Mouse (Mus musculus): ENCODE results near the gene Tom1.

Tom1 gene

DNA sequence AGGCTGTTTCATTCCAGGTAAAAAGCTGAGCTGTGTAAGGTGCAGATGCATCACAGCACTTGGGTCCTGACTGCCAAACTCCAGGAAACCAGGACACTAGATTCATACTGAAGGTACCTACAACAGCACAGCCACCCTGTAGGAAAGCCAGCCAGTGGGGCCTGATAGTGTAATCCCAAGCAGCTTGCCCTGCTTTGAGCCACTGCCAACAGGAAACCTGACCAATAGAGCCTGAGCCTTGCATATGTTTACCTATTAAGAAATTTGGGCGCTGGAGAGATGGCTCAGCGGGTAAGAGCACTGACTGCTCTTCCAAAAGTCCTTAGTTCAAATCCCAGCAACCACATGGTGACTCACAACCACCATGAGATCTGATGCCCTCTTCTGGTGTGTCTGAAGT, 8.7 kb downstream of the Tom1 start:
- DNase-seq (ENCODE audit: low spot score in 2 of 2): no peak

- DNase-seq (ENCODE audit: low spot score in 2 of 2): no peak
Measured at GRCm38 (mm10) chr8:75042974-75043373, 9.5 kb downstream of the Tom1 start.

DNA sequence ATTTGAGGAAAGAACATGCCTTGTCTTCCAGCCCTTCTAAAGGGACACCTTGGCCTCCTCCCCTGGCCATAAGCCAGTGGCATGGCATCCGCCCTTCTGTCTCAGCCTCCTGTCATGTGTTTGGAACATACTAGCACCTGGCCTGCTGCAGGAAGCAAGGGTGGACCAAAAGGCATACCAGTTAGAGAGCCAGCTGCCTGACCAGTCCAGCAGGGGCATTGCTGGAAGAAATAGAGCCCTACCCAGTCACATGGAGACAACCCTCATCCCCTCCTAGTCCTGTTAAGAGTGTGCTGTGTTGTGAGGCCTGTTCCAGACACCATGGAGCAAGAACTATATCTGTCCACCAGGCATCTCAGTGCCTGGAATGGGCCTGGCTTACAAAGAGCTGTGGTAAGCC, 12.8 kb downstream of the Tom1 start:
- DNase-seq (ENCODE audit: low spot score in 2 of 2): no peak

- DNase-seq (ENCODE audit: low spot score in 2 of 2): no peak
Measured at GRCm38 (mm10) chr8:75047784-75048183, 14.3 kb downstream of the Tom1 start.

- no peak for DNase-seq (ENCODE audit: low spot score in 2 of 2)
Measured at GRCm38 (mm10) chr8:75053342-75053741, 19.8 kb downstream of the Tom1 start.

- no peak for DNase-seq (ENCODE audit: low spot score in 2 of 2)
Measured at GRCm38 (mm10) chr8:75055673-75056072, 22.2 kb downstream of the Tom1 start.

DNA sequence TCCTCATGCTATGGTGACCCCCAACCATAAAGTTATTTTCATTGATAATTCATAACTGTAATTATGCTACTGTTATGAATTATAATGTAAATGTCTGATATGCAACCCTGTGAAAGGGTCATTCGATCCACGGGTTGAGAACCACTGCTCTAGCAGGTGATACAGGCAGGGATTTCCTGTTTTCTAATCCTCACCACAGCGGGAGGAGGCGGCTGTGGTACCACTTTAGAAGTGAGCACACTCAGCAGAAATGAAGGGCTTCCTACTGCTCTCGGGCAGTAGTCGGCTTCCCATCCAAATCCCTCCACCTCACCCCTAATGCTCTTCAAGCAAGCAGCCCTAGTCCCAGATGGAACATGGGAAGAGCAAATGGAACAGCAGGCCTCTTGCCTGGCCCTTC, 26.5 kb downstream of the Tom1 start:
- DNase-seq (ENCODE audit: low spot score in 2 of 2): no peak

DNA sequence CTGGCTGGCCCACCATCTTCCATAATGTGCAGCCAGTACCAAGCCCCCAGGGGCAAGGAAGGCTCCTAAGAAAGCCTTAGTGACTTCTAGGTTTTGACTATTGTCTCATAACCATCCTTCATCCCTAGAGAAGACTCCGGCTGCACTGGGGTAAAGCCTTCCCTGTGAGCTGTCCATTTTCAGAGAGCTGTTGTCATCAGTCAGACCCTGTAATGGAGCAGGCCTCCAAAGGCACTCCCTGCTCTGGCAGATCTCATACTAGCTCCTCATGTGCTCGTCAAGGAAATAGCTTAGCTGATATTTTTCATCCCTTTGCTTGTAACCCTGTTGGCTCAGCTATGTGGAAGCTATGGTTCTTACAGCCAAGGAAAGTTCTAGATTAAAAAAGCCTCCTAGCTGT, 27.3 kb downstream of the Tom1 start:
- DNase-seq (ENCODE audit: low spot score in 2 of 2): no peak

DNA sequence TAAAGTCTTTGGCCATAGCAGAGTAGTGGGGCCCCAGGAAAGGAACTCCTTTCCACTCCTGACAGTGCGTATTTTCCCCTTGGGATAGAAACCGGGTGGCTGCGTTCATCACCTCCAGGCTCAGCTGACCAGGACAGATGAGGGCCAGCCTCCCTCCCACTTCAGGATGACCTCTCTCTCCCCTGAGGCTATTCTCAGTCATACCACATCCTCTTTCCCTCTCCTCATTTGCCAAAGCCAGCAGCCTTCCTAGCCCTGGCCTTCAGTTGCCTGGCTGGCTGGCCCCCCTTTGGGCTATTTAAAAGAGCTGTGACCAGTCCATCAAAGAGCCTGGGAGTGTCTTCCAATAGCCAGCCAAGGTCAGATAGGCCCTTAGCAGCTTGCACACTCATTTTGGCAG, 29.8 kb downstream of the Tom1 start:
- no peak for DNase-seq (ENCODE audit: low spot score in 2 of 2)

GRCm38 (mm10) chr8:75064790-75065189, 31.3 kb downstream of the Tom1 start:
- DNase-seq (ENCODE audit: low spot score in 2 of 2): no peak

- DNase-seq (ENCODE audit: low spot score in 2 of 2): no peak
Measured at GRCm38 (mm10) chr8:75067287-75067686, 33.8 kb downstream of the Tom1 start.

- DNase-seq (ENCODE audit: low spot score in 2 of 2): no peak
Measured at GRCm38 (mm10) chr8:75070297-75070696, 36.8 kb downstream of the Tom1 start.

GRCm38 (mm10) chr8:75071627-75072346, 38.3 kb downstream of the Tom1 start:
- DNase-seq (ENCODE audit: low spot score in 2 of 2): peak; percentile 45 to 67

- no peak for DNase-seq (ENCODE audit: low spot score in 2 of 2)
Measured at GRCm38 (mm10) chr8:75074876-75075275, 41.4 kb downstream of the Tom1 start.

GRCm38 (mm10) chr8:75078215-75078614, 44.7 kb downstream of the Tom1 start:
- no peak for DNase-seq (ENCODE audit: low spot score in 2 of 2)

- DNase-seq (ENCODE audit: low spot score in 2 of 2): no peak
Measured at GRCm38 (mm10) chr8:75078851-75079250, 45.3 kb downstream of the Tom1 start.

DNA sequence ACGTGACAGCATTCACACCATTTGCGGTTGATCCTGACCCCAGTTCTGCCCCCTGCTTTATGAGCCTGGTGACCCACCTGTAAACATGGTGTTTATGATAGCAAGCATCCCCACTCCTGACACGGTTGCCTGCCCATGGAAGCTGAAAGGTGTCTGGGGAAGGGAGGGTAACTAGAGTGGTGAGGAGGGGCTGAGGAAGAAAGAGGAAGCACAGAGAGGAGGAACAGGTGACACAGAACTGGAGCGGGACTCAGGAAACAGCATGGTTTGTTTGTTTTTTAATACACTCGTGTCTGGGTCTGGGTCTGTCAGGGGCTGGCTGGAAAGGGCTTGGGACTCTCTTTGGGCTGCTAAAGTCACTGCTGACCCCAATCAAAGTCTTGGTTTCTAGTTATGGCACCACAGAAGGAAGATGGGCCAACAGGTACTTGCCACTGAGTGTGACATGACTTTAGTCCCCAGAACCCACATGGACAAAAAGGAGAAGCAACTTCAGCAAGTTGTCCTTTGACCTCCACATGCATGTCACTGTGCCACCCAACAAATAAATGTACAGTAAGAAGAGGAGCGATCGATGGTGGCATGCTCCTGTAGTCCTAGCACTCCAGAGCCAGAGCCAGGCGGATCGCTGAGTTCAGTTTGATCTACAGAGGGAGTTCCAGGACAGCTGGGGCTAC, 48.0 kb downstream of the Tom1 start:
- no peak for DNase-seq (ENCODE audit: low spot score in 2 of 2)

- no peak for DNase-seq (ENCODE audit: low spot score in 2 of 2)
Measured at GRCm38 (mm10) chr8:75082181-75082805, 48.8 kb downstream of the Tom1 start.

DNA sequence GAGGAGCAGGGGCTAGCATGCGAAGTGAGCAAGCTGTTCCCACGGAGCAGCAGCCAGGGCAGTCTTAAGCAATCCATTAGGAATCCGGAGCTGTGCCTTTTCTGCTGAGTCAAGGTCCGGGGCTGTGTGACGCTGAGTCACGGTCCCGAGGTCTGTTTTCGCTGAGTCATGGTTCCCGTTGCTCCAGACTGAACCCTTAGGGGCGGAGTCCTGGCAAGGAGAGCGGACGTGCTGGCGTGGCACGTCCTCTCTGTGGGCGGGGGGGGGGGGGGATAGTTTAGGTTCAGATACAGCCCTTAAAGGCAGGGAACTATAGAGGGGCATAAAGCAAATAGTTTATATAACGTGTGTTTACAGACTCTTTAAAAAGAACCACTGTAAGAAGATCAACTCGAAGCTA, 50.3 kb downstream of the Tom1 start:
- peak; percentile 73 to 88 for DNase-seq (ENCODE audit: low spot score in 2 of 2)

GRCm38 (mm10) chr8:75084382-75085064, 51.0 kb downstream of the Tom1 start:
- DNase-seq (ENCODE audit: low spot score in 2 of 2): no peak

DNA sequence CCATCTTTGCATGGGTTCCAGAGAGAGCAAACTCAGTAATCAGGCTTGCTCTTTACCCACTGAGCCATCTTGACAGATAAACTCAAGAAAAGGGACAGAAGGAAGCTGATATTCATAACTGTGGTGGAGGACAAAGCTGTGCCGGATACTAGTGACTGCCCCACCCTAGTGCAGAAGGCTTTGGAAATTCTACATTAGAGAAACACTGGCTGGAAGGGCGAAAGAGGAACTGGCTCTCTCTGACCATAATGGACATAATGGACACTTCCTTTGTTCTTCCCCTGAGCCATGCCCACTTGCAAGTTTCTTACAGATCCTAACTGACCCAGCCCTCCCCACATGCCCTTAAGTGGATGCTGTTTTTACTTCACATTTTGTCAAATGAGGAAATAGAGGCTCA, 52.5 kb downstream of the Tom1 start:
- peak in 1 of 2 experiments; percentile 24 for DNase-seq (ENCODE audit: low spot score in 2 of 2)

GRCm38 (mm10) chr8:75087127-75087526, 53.6 kb downstream of the Tom1 start:
- no peak for DNase-seq (ENCODE audit: low spot score in 2 of 2)

Data from spleen, postnatal 36 days (tissue).